Mouse (Mus musculus) heart, embryonic 11.5 days (tissue): ENCODE measurements around the gene Cntd1. TPM values are rescaled to one million over a fixed set of nuclear protein-coding genes. Genes with fewer than 3 reads are reported as not detected.
A peak's percentile ranks its signal among the peaks of the same experiment; 100 is the strongest.

Experiments used
- ATAC-seq: fragments of 200-750 bp; cut with Nextera tagmentation; replicated peaks from 2 replicates; pipeline ENCODE4 v1.8.0; 2017; ENCODE audit warnings: moderate library complexity; ENCODE audit not compliant: insufficient number of reproducible peaks, low FRiP score, low TSS enrichment
- H3K27ac ChIP-seq: fragments of 300-500 bp; sonication (generic); 2 replicates; pipeline ENCODE4 v1.5.1; 2014; ENCODE audit warnings: mild to moderate bottlenecking, low read depth, low read length
- H3K27me3 ChIP-seq: fragments of 300-500 bp; sonication (generic); 2 replicates; pipeline ENCODE4 v1.6.1; 2014; ENCODE audit warnings: mild to moderate bottlenecking, low read length, mixed read lengths; ENCODE audit not compliant: control insufficient read depth, insufficient read depth
- H3K36me3 ChIP-seq: fragments of 300-500 bp; sonication (generic); 2 replicates; pipeline ENCODE4 v1.6.1; 2014; ENCODE audit warnings: mild to moderate bottlenecking, low read length, moderate library complexity, mixed read lengths; ENCODE audit not compliant: control insufficient read depth, insufficient read depth
- H3K4me1 ChIP-seq: fragments of 300-500 bp; sonication (generic); 2 replicates; pipeline ENCODE4 v1.6.1; 2014; ENCODE audit warnings: low read length; ENCODE audit not compliant: control insufficient read depth, insufficient read depth
- H3K4me2 ChIP-seq: fragments of 300-500 bp; sonication (generic); 2 replicates; pipeline ENCODE4 v1.6.1; 2014; ENCODE audit warnings: mild to moderate bottlenecking, moderate library complexity
- H3K4me3 ChIP-seq: fragments of 300-500 bp; sonication (generic); 2 replicates; pipeline ENCODE4 v1.5.1; 2014; ENCODE audit warnings: low read depth, low read length
- H3K9ac ChIP-seq: fragments of 300-500 bp; sonication (generic); 2 replicates; pipeline ENCODE4 v1.6.1; 2014; ENCODE audit warnings: mild to moderate bottlenecking, low read depth, low read length, moderate library complexity
- H3K9me3 ChIP-seq: fragments of 300-500 bp; sonication (generic); replicated peaks from 2 replicates; pipeline ENCODE4 v1.6.1; 2016; ENCODE audit warnings: low read length; ENCODE audit not compliant: control insufficient read depth
- WGBS: fragments of 180-500 bp; shearing (Covaris S2); extraction: QIAGEN DNeasy Blood & Tissue Kit; methylation state at CpG from one replicate; pipeline ENCODE4 v1.1.7; 2014; ENCODE audit not compliant: insufficient replicate concordance; 5-methylcytosine and 5-hydroxymethylcytosine counted together
- polyA plus RNA-seq: library from polyadenylated mRNA; unstranded; fragments of >200 nt; fragmentation: Nextera tagmentation; extraction: Ambion mirVana; gene quantifications from 2 replicates; pipeline ENCODE4 v1.2.1, GENCODE M21; 2014

Cntd1 gene
- polyA plus RNA-seq, 1 experiment from 2014 or later, result 1.1 TPM

GRCm38 (mm10) chr11:101338123-101338760 lies 59.4 kb downstream of the Cntd1 start:
- Histone ChIP-seq H3K27me3 (no peaks in the 10 kb centered on the region), H3K4me2 (peak overlapping the region; percentile 69), H3K9me3 (no peaks in the 10 kb centered on the region), H3K4me3 (peak overlapping the region; percentile 38), H3K36me3 (no peaks in the 10 kb centered on the region), H3K9ac (peak overlapping the region; percentile 23; the same call in 1 of the 2 replicates), H3K4me1 (peaks cover 11% of the 10 kb centered on the region), H3K27ac (peak overlapping the region; percentile 62)
- ATAC-seq, result peak; percentile 76; the same call in 1 of the 2 replicates
- 3% methylated on average over 9 of the region's 9 CpGs for WGBS

Other genes with a start within 250 kb of the Cntd1 start
- 9.6 and 13.1 TPM in 2 replicates for gene Naglu, start 209.0 kb upstream of the Cntd1 start, polyA plus RNA-seq
- gene Hsd17b1, start 200.6 kb upstream of the Cntd1 start, polyA plus RNA-seq, result 0.11 TPM in 1 of 2 replicates, not detected in the other
- gene Coasy, start 196.4 kb upstream of the Cntd1 start, polyA plus RNA-seq, result 29.6 and 34.3 TPM in 2 replicates
- 34.5 and 36.0 TPM in 2 replicates for gene Mlx, start 191.7 kb upstream of the Cntd1 start, polyA plus RNA-seq
- 23.1 and 27.5 TPM in 2 replicates for gene Psmc3ip, start 183.6 kb upstream of the Cntd1 start, polyA plus RNA-seq
- 5.5 and 9.2 TPM in 2 replicates for gene Retreg3, start 159.1 kb upstream of the Cntd1 start, polyA plus RNA-seq
- 82.1 and 83.5 TPM in 2 replicates for gene Tubg1, start 159.1 kb upstream of the Cntd1 start, polyA plus RNA-seq
- 4.3 TPM in 2 replicates for gene Tubg2, start 123.1 kb upstream of the Cntd1 start, polyA plus RNA-seq
- gene Cntnap1, start 108.5 kb upstream of the Cntd1 start, polyA plus RNA-seq, result 0.46 and 0.70 TPM in 2 replicates
- gene Plekhh3, start 107.7 kb upstream of the Cntd1 start, polyA plus RNA-seq, result 6.2 TPM in 2 replicates
- 0.13 and 0.39 TPM in 2 replicates for gene Ccr10, start 103.6 kb upstream of the Cntd1 start, polyA plus RNA-seq
- gene Ezh1, start 52.5 kb upstream of the Cntd1 start, polyA plus RNA-seq, result 10.2 and 12.7 TPM in 2 replicates
- gene Ramp2, start 33.0 kb upstream of the Cntd1 start, polyA plus RNA-seq, result 230 and 232 TPM in 2 replicates
- gene Vps25, start 25.3 kb upstream of the Cntd1 start, polyA plus RNA-seq, result 126 and 128 TPM in 2 replicates
- 11.1 and 13.7 TPM in 2 replicates for gene Wnk4, start 18.4 kb upstream of the Cntd1 start, polyA plus RNA-seq
- 183 and 189 TPM in 2 replicates for gene Coa3, start 102 bp downstream of the Cntd1 start, polyA plus RNA-seq
- gene Becn1, start 23.3 kb downstream of the Cntd1 start, polyA plus RNA-seq, result 138 and 154 TPM in 2 replicates
- 104 and 105 TPM in 2 replicates for gene Psme3, start 37.2 kb downstream of the Cntd1 start, polyA plus RNA-seq
- gene Aoc2, start 46.1 kb downstream of the Cntd1 start, polyA plus RNA-seq, result 0.90 and 1.4 TPM in 2 replicates
- 0.20 and 0.24 TPM in 2 replicates for gene Aoc3, start 51.6 kb downstream of the Cntd1 start, polyA plus RNA-seq
- gene G6pc, start 88.5 kb downstream of the Cntd1 start, polyA plus RNA-seq, result not detected in 2 replicates
- gene Aarsd1, start 138.6 kb downstream of the Cntd1 start, polyA plus RNA-seq, result 49.7 and 52.3 TPM in 2 replicates
- 17.5 and 18.7 TPM in 2 replicates for gene Gm27029, start 145.8 kb downstream of the Cntd1 start, polyA plus RNA-seq
- gene Rundc1, start 146.1 kb downstream of the Cntd1 start, polyA plus RNA-seq, result 9.6 and 12.9 TPM in 2 replicates
- gene Ptges3l, start 146.3 kb downstream of the Cntd1 start, polyA plus RNA-seq, result 75.3 and 82.6 TPM in 2 replicates
- 286 and 315 TPM in 2 replicates for gene Rpl27, start 163.3 kb downstream of the Cntd1 start, polyA plus RNA-seq
- 10.2 and 11.8 TPM in 2 replicates for gene Ifi35, start 169.4 kb downstream of the Cntd1 start, polyA plus RNA-seq
- 17.5 and 22.3 TPM in 2 replicates for gene Rnd2, start 186.0 kb downstream of the Cntd1 start, polyA plus RNA-seq
- gene Vat1, start 187.2 kb downstream of the Cntd1 start, polyA plus RNA-seq, result 26.5 and 31.7 TPM in 2 replicates